Mouse (Mus musculus) embryonic facial prominence, embryonic 10.5 days (tissue): ENCODE results near the gene Setdb2. TPM values are rescaled to one million over a fixed set of nuclear protein-coding genes. Genes with fewer than 3 reads are reported as not detected.
"Not testable (repeated sequence)": the region's sequence is repeated elsewhere in the genome, so short reads cannot be mapped to it uniquely, and the experiment has no call there.

ENCODE experiments used
- DNase-seq: peaks from one replicate; pipeline ENCODE4 v3.0.0-alpha.2; 2017; ENCODE audit warnings: low spot score
- H3K27ac ChIP-seq: fragments of 300-500 bp; sonication (generic); replicated peaks from 2 replicates; pipeline ENCODE4 v1.5.1; 2016; ENCODE audit warnings: mild to moderate bottlenecking
- H3K27me3 ChIP-seq: fragments of 300-500 bp; sonication (generic); replicated peaks from 2 replicates; pipeline ENCODE4 v1.6.1; 2016; ENCODE audit warnings: low read depth, mild to moderate bottlenecking; ENCODE audit not compliant: poor library complexity, severe bottlenecking
- H3K36me3 ChIP-seq: fragments of 300-500 bp; sonication (generic); replicated peaks from 2 replicates; pipeline ENCODE4 v1.6.1; 2016; ENCODE audit warnings: mild to moderate bottlenecking, moderate library complexity
- H3K4me1 ChIP-seq: fragments of 300-500 bp; sonication (generic); 2 replicates; pipeline ENCODE4 v1.6.1; 2016
- H3K4me3 ChIP-seq: fragments of 300-500 bp; sonication (generic); 2 replicates; pipeline ENCODE4 v1.5.1; 2016; ENCODE audit warnings: mild to moderate bottlenecking, moderate library complexity
- H3K9me3 ChIP-seq: fragments of 300-500 bp; sonication (generic); 2 replicates; pipeline ENCODE4 v1.6.1; 2016; ENCODE audit warnings: mild to moderate bottlenecking
- WGBS: fragments of 180-500 bp; shearing (Covaris S2); methylation state at CpG from one replicate; pipeline ENCODE4 v1.1.7; 2016; 5-methylcytosine and 5-hydroxymethylcytosine counted together
- polyA plus RNA-seq: library from polyadenylated mRNA; unstranded; fragments of >200 nt; fragmentation: Nextera tagmentation; extraction: Ambion mirVana; gene quantifications from 2 replicates; pipeline ENCODE4 v1.2.1, GENCODE M21; 2016

Setdb2 gene
- polyA plus RNA-seq, 1 experiment from 2014 or later: 13.5 TPM

DNA sequence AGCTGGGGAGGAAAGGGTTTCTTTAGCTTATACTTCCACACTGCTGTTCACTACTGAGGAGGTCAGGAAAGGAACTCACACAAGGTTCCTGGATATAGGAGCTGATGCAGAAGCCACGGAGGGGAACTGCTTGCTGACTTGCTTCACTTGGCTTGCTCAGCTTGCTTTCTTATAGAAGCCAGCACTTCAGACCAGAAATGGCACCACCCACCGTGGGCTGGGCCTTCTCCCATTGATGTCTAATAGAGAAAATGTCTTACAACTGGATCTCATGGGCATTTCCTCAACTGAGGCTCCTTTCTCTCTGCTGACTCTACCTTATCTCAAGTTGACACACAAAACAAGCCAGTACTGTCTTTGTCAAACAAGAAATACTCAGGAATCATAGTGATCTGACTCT is 6.8 kb downstream of the Setdb2 start:
- Histone ChIP-seq H3K4me1 (no peaks in the 10 kb centered on the region), H3K27ac (no peak overlapping the region), H3K9me3 (no peaks in the 10 kb centered on the region), H3K36me3 (peaks cover 11% of the 10 kb centered on the region), H3K27me3 (no peaks in the 10 kb centered on the region), H3K4me3 (no peak overlapping the region)
- DNase-seq: no peak
- WGBS: 74% methylated on average over 2 of the region's 2 CpGs

DNA sequence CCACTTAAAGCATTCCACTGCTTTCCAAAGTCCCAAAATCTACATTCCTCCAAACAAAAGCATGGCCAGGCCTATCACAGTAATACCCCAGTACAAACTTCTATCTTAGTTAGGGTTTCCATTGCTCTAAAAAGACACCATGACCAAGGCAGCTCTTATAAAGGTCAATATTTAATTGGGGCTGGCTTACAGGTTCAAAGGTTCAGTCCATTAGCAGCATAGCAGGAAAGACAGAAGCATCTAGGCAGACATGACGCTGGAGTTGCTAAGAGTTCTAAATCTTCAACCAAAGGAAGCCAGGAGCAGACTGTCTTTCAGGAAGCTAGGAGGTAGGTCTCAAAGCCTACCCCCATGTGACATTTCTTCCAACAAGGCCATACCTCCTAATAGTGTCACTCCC is 10.1 kb downstream of the Setdb2 start:
- Histone ChIP-seq H3K27ac (no peak overlapping the region), H3K4me1 (no peaks in the 10 kb centered on the region), H3K27me3 (no peaks in the 10 kb centered on the region), H3K36me3 (peaks cover 19% of the 10 kb centered on the region), H3K4me3 (no peak overlapping the region), H3K9me3 (no peaks in the 10 kb centered on the region)
- DNase-seq: no peak
- WGBS: 91% methylated on average over 1 of the region's 1 CpGs

DNA sequence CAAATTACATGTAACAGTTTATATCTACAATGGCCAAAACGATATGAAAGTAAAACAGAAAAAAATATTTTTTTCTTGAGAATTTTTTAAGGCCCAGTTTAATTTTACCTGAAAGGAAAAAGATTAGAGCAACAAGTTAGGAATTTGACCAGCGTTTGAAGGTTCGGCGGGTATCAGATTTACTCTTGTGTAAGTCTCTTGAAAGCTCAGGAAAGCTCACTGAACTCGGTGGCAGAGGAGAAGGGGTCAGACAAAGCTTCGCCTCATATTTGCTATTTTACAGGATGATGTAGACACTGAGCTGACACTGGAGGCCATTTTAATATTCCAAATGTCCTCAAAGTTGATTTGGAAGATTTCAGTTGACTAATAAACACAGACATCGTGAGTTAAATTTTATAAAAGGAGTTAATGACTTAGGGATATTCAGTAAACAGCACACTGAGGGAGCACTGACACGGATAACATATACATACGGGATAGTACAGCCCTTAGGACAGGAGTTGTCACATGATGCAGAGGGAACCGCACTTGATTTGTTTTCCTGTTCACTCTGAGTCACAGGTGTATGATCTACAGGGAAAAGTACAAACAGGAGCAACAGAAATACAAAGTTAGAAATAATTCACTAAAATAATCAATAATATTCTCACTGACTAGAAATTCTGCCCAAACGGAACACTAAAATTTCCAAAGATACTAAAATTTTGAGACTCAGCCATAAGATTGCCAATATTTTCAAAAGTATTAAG is 17.6 kb downstream of the Setdb2 start:
- H3K27ac ChIP-seq: no peak overlapping the region
- no peak overlapping the region for H3K4me3 ChIP-seq
- H3K36me3 ChIP-seq: peaks cover 10% of the 10 kb centered on the region; the same call in 1 of the 2 replicates
- H3K4me1 ChIP-seq: no peaks in the 10 kb centered on the region
- H3K9me3 ChIP-seq: no peaks in the 10 kb centered on the region
- no peak for DNase-seq
- WGBS: 68% methylated on average over 11 of the region's 11 CpGs
- H3K27me3 ChIP-seq: no peaks in the 10 kb centered on the region

DNA sequence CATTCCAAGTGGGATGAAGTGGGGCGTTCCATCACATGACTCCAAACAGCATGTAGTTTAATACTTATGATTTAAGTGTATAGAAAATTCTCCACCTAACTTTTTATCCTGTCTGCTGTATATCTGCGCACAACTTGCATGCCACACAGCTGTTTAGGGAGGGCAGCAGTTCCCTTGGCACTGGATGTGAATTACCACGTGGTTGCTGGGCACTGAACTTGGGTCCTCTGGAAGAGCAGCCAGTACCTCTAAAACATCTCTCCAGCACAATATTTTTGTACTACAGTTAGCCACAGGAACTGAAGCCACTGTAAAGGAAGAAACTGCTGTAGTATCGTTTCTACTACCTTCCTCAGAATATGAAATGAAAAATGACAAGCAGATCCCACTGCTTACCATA is 22.5 kb downstream of the Setdb2 start:
- 89% methylated on average over 4 of the region's 4 CpGs for WGBS

DNA sequence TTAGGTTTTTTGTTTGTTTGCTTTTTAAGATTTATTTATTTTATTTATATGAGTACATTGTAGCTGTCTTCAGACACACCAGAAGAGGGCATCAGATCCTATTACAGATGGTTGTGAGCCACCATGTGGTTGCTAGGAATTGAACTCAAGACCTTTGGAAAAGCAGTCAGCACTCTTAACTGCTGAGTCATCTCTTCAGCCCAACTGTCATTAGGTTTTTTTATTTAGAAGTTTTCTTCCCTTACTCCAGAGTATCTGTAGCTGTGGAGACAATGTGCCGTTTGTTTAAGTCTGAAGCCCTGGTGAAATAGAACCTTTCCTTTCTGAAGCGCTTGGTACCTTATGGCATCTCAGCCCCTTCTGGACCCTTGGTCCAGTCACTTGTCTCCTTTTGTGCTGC is 25.7 kb downstream of the Setdb2 start:
- peaks cover 53% of the 10 kb centered on the region for H3K36me3 ChIP-seq
- WGBS: 92% methylated on average over 2 of the region's 2 CpGs
- not testable (repeated sequence) for H3K4me3 ChIP-seq, H3K9me3 ChIP-seq, H3K4me1 ChIP-seq, DNase-seq, H3K27me3 ChIP-seq, H3K27ac ChIP-seq

More for the DNA sequence above, 22.5 kb downstream of the Setdb2 start:
- H3K27me3 ChIP-seq: no peaks in the 10 kb centered on the region; the same call in 1 of the 2 replicates
- H3K27ac ChIP-seq: no peak overlapping the region
- H3K4me3 ChIP-seq: no peak overlapping the region
- DNase-seq: no peak
- H3K9me3 ChIP-seq: no peaks in the 10 kb centered on the region
- H3K36me3 ChIP-seq: peaks cover 41% of the 10 kb centered on the region
- H3K4me1 ChIP-seq: no peaks in the 10 kb centered on the region

DNA sequence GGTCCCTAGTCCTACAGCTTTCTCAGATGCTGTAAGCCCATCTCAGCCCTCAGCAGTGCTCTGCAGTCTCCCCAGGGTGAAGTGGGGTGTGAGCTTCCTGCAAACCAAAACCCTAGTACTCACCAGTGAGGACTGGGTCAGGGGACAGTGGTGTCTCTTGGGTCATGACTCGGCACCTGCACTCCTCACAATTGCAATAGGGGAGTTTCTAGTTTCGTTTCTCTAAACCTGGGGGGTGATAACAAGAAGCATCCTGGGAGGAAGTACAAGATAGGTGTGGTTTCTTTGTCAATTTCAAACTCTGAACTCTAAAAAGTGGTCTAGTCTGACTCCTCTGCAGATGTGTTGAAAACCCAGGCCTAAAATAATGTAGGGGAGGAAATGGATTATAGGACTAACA is 43.7 kb downstream of the Setdb2 start:
- WGBS: 88% methylated on average over 2 of the region's 2 CpGs
- H3K9me3 ChIP-seq: no peaks in the 10 kb centered on the region
- H3K27me3 ChIP-seq: no peaks in the 10 kb centered on the region
- no peak overlapping the region for H3K4me3 ChIP-seq
- no peaks in the 10 kb centered on the region for H3K4me1 ChIP-seq
- DNase-seq: no peak
- no peak overlapping the region for H3K27ac ChIP-seq
- peaks cover 19% of the 10 kb centered on the region for H3K36me3 ChIP-seq

DNA sequence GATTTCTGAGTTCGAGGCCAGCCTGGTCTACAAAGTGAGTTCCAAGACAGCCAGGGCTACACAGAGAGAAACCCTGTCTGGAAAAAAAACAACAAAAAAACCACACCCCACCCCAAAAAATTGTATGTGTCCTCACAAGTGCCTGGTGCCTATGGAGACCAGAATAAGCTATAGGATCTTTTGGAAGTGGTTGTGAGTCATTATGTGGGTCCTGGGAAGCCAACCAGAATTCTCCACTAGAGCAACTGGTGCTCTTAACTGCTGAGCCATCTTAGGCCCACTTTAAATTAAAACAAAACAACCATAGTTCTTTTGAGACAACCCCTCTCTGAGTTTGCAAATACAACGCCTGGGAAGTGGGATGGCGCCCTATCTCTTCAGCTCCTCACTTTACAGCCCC is 45.4 kb downstream of the Setdb2 start, which contains the start of gene Phf11c:
Gene Phf11c (minus strand): TSS at position 101 of the 400 bp plus-strand sequence.
- H3K36me3 ChIP-seq: peaks cover 11% of the 10 kb centered on the region; the same call in 1 of the 2 replicates
- H3K4me1 ChIP-seq: no peaks in the 10 kb centered on the region
- WGBS: 89% methylated on average over 3 of the region's 3 CpGs
- no peak within 1 kb of the TSS for H3K27ac ChIP-seq
- H3K9me3 ChIP-seq: no peaks in the 10 kb centered on the region
- no peak for DNase-seq
- H3K4me3 ChIP-seq: no peak within 1 kb of the TSS
- H3K27me3 ChIP-seq: no peaks in the 10 kb centered on the region

DNA sequence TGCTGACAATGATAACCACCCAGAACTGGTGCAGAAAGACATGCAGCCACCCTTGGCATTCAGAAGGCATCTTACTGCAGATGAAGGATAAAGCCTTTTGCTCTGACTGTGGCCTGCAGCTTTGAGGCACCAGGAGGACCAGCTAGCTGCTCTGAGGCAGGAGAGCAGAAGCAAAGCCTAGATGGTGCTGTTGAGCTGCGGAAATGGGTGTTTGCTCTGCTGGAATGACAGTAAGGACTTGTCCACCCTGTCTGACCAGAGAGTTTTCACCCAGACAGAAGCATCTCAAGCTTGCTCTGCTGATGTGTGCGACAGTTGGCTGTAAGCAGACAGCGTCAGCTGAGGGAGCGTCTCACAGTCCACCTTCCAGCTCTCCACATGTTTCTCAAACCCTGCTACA is 50.5 kb downstream of the Setdb2 start:
- 63% methylated on average over 4 of the region's 4 CpGs for WGBS
- H3K36me3 ChIP-seq: not testable (repeated sequence)

DNA sequence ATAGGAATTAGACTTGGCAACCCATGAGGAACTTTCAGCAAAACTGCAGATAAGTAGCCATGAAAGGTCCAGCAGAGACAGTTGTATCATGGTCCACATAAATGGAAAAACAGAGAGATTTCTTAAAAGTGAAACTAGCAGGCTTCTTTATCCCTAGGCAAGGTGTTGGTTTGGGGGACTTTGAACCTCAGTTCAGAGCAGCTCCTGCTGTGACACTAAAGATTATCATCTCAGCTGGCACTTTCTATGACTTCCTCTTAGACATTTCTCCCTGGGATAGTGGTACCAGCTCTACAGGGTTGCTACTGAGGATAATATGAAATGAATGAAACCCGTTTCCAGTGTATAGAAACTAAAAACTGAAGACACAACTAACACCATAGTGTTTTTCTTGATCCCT is 51.2 kb downstream of the Setdb2 start:
- no peak for DNase-seq
- Histone ChIP-seq H3K9me3 (no peaks in the 10 kb centered on the region), H3K4me1 (no peaks in the 10 kb centered on the region), H3K27ac (no peak overlapping the region), H3K36me3 (no peaks in the 10 kb centered on the region), H3K27me3 (no peaks in the 10 kb centered on the region), H3K4me3 (no peak overlapping the region)
- 67% methylated on average over 1 of the region's 1 CpGs for WGBS

More for the DNA sequence above, 50.5 kb downstream of the Setdb2 start:
- not testable (repeated sequence) for H3K27ac ChIP-seq, DNase-seq, H3K9me3 ChIP-seq, H3K4me1 ChIP-seq, H3K27me3 ChIP-seq, H3K4me3 ChIP-seq

DNA sequence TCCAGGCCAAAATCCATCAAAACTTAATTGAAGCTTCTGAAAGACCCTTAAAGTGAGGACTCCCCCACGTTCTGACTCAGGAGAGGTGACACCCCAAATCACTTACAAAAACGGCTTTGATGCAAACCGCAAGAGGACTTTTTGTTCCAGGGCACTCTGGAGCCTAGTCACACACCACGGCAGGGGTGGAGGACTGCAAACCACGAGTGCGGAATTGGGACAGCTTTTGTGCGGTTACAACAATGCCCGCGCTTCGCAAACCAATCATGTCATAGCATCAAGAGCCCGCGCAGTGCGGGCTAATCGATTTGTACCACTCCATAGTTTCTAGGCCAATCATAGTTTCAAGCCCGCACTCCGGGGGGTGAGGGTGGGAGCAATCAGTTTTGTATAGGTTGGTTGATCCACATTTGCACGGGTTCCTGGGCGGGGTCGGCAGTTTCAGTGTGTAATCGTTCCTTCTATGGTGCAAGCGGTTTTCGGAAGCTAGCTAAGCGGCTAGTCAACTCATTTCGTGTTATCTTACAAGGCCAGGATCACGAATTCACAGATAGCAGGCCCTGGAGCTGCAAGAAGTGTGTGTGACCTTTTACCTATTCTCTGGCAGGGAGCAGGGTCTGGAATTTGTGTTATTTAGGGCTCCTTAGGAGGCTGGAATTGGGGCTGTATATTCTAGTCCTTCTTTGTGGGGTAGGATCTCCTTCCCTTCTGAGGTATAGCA is 70.2 kb downstream of the Setdb2 start:
- Histone ChIP-seq H3K36me3 (no peaks in the 10 kb centered on the region), H3K27me3 (no peaks in the 10 kb centered on the region), H3K27ac (no peak overlapping the region), H3K9me3 (peaks cover 12% of the 10 kb centered on the region; the same call in 1 of the 2 replicates), H3K4me1 (peaks cover 3% of the 10 kb centered on the region; the same call in 1 of the 2 replicates), H3K4me3 (no peak overlapping the region)
- no peak for DNase-seq
- 93% methylated on average over 25 of the region's 25 CpGs for WGBS

DNA sequence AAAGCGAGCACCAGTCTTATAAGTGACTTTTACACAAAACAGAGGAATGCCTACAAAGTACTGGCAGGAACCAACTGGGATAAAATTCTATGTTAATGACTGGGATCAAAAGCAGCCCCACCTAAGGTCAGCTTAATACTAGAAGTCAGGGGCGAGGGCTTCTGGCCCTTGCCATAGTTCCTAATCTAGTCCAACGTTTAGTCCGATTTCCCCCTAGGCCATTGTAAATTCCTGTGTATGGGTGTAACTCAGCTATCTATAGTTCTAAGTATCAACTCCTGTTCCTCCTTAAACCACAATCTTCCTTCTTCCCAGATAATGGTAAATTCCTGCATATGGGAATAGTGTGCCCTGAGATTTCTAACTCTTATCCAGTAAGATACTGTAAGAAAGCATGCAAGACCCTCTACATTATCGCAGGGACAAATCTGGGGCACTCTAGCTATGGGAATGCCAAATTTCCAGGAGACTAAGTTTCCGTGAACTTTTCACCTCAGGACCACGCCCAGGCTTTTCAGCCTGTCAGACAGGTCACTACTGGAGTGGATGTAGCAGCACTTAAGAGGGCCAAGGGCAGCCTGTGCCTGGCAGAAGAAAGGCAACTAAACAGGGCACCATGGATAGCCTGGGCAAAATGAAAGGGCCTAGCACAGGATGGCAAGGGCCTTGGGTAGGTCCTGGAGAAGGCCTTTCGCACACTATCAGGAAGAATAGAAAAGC is 74.1 kb downstream of the Setdb2 start:
- WGBS: 82% methylated on average over 8 of the region's 8 CpGs
- peaks cover 10% of the 10 kb centered on the region; the same call in 1 of the 2 replicates for H3K9me3 ChIP-seq
- DNase-seq: no peak
- no peaks in the 10 kb centered on the region for H3K36me3 ChIP-seq
- H3K27me3 ChIP-seq: no peaks in the 10 kb centered on the region
- H3K4me3 ChIP-seq: no peak overlapping the region
- H3K4me1 ChIP-seq: peaks cover 3% of the 10 kb centered on the region; the same call in 1 of the 2 replicates
- H3K27ac ChIP-seq: no peak overlapping the region

DNA sequence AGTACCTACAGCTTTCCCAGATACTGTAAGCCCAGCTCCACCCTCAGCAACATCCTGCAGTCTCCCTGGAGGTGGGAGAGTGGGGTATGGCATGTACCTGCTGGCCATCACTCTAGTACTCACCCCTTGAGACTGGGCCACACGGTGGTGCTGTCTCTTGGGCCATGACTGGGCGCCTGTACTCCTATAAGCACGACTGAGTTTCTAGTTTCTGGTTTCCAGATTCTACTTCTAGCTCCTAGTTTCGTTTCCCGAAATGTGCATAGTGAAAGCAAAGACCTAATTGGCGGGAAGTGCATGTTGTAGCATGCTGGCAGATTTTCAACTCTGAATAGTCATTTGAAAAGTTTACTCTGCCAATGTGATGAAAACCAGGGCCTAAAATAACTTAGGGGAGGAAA is 75.4 kb downstream of the Setdb2 start, which contains the start of gene Phf11d:
Gene Phf11d (minus strand): TSS at position 227 of the 401 bp plus-strand sequence.
- H3K36me3 ChIP-seq: no peaks in the 10 kb centered on the region
- no peak within 1 kb of the TSS for H3K27ac ChIP-seq
- no peak for DNase-seq
- 77% methylated on average over 6 of the region's 6 CpGs for WGBS
- no peaks in the 10 kb centered on the region for H3K27me3 ChIP-seq
- no peak within 1 kb of the TSS for H3K4me3 ChIP-seq
- H3K4me1 ChIP-seq: peaks cover 3% of the 10 kb centered on the region; the same call in 1 of the 2 replicates
- no peaks in the 10 kb centered on the region for H3K9me3 ChIP-seq
